Mouse (Mus musculus): ENCODE data around the gene Zbtb16.

DNA sequence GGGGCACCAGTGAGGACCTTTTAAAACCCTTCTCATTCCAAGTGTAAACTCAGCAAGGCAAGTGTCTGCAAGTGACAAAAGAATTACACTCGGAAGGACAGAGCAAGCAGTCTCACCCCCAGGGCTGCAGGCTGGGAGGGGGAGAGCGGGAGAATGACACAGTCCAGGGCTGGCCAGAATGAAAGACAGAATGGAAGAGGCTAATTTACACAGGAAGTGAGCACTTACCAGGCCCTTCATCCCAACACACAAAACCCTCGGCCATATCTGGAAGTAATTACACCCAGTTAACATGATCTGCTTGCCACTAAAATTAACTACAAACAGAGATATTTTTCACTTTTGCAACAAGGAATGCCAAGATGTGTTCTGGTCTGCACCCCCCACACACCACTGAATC lies 15.2 kb downstream of the Zbtb16 start:
- TF ChIP-seq ZNF384 (IDR thresholded peaks at IDR 0.05; ENCODE audit: low read depth, low read length) (no peak), CHD2 (IDR thresholded peaks at IDR 0.05; ENCODE audit: low read depth, low read length) (no peak), MAFK (IDR thresholded peaks at IDR 0.05; ENCODE audit: insufficient read depth, low read depth, low read length) (no peak), HCFC1 (IDR thresholded peaks at IDR 0.05; ENCODE audit: borderline replicate concordance, insufficient read depth, low read length) (no peak)
